Mouse (Mus musculus): Measurements from ENCODE around the gene Il1rl2.

Il1rl2 gene

GRCm38 (mm10) chr1:40382841-40383240 lies 58.4 kb downstream of the Il1rl2 start:
- DNase-seq, result no peak

GRCm38 (mm10) chr1:40384931-40385545 lies 60.6 kb downstream of the Il1rl2 start:
- no peak for DNase-seq

- no peak for DNase-seq
These were observed 67.0 kb downstream of the Il1rl2 start for GRCm38 (mm10) chr1:40391374-40391773.

GRCm38 (mm10) chr1:40392535-40392934 lies 68.1 kb downstream of the Il1rl2 start:
- no peak for DNase-seq

- no peak for DNase-seq
These were observed 68.8 kb downstream of the Il1rl2 start for GRCm38 (mm10) chr1:40393214-40393613.

- DNase-seq, result no peak
These were observed 75.2 kb downstream of the Il1rl2 start for GRCm38 (mm10) chr1:40399639-40400038.

GRCm38 (mm10) chr1:40404682-40405081 lies 80.3 kb downstream of the Il1rl2 start:
- no peak for DNase-seq

- DNase-seq, result no peak
These were observed 85.5 kb downstream of the Il1rl2 start for GRCm38 (mm10) chr1:40409882-40410281.

GRCm38 (mm10) chr1:40413039-40413438 lies 88.6 kb downstream of the Il1rl2 start:
- no peak for DNase-seq

GRCm38 (mm10) chr1:40414276-40414675 lies 89.9 kb downstream of the Il1rl2 start:
- no peak for DNase-seq

- no peak for DNase-seq
These were observed 90.7 kb downstream of the Il1rl2 start for GRCm38 (mm10) chr1:40414863-40415656.

GRCm38 (mm10) chr1:40417034-40417433 lies 92.6 kb downstream of the Il1rl2 start:
- no peak for DNase-seq

Data from cerebellum, adult 9-11 months (tissue).